Mouse (Mus musculus): ENCODE data around the gene D5Ertd579e. TPM values are rescaled to one million over a fixed set of nuclear protein-coding genes. Genes with fewer than 3 reads are reported as not detected.

Gene D5Ertd579e
- polyA plus RNA-seq, 1 experiment from 2014 or later: 25.7 TPM

DNA sequence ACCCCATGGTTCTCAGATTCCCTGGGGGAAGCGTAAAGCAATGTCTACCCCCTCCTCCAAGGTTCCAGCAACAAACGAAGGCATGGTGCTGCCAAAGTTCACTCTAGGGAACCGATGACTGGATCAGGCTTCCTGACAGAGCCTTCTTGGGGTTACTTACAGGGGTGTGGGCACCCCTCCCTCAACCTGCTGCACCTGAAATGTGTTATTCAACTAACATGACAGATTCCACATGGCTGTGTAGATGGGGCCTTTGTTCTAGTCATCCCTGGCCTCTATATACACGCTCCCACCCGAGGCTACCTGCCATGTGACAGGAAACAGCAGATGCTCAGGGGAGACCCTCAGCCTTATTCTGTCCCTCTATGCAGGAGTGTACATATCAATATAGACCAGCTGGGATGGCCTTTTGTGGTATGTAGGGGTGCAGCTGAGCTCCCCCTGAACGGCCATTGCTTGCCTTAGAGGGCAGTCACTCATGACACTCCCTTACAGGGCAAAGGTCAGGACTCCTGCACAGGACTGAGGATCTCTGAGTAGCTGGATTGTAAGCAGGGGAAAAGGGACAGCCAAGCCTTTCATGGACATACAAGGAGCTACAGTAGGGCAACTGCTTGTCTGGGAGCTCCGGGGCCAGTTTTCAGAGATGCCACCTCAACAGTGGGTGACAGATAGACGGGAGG is 32.7 kb upstream of the D5Ertd579e start:
- no peaks in the 10 kb centered on the region for H3K9me3 ChIP-seq
- 0 out of 2 replicates have a peak overlapping the region, but pooled peaks have one; percentile 19 for H3K27ac ChIP-seq (replicated peaks)
- H3K36me3 ChIP-seq (replicated peaks): no peaks in the 10 kb centered on the region
- H3K27me3 ChIP-seq (replicated peaks; ENCODE audit: low read depth, poor library complexity, severe bottlenecking): no peaks in the 10 kb centered on the region
- H3K4me3 ChIP-seq: no peak overlapping the region
- H3K4me1 ChIP-seq: peaks cover 28% of the 10 kb centered on the region
- 71% methylated on average over 8 of the region's 8 CpGs for whole genome bisulfite sequencing
- no peak for DNase-seq (ENCODE audit: low spot score)

DNA sequence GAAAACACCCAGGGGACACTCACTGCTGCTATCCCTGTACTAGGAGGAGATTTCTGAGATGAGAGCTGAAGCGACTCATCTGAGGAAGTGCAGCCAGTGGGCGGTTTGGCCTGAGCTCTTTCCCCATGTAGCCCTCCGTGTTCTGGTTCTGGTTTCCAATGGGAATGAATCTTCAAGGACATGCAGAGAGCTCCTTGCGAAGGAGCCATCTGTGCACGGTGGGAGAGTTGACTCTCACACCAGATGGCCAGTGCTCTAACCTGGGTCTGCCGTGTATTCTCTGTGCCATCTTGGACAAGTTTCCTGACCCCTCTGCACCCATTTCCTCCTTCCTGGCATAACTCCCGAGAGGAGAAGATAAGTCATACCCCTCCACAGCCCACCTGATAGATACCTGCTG is 32.0 kb upstream of the D5Ertd579e start:
- Histone ChIP-seq H3K4me3 (no peak overlapping the region), H3K4me1 (peaks cover 28% of the 10 kb centered on the region), H3K9me3 (no peaks in the 10 kb centered on the region), H3K36me3 (replicated peaks) (no peaks in the 10 kb centered on the region), H3K27ac (replicated peaks) (no peak overlapping the region), H3K27me3 (replicated peaks; ENCODE audit: low read depth, poor library complexity, severe bottlenecking) (no peaks in the 10 kb centered on the region)
- WGBS: 78% methylated on average over 7 of the region's 7 CpGs
- no peak for DNase-seq (ENCODE audit: low spot score)

DNA sequence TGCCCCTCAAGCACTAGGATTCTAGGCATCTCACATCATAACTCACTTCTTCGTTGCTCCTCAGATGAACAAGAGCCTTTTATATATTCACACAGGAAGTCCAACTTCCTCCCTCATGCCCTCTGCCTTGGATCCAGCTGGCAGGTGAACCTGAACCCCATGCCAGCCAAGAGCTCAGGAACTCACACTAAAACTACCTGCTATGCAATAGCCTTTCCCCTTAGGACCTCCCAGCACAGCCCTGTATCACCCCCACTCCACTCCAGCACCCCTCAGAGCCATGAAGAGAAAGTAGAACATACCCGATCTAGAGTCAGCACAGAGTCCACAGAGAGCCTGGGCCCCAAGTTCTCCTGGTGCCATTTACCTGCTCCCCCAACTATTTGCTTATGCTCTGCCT is 31.3 kb upstream of the D5Ertd579e start:
- WGBS: 63% methylated on average over 2 of the region's 2 CpGs
- H3K4me3 ChIP-seq: no peak overlapping the region
- H3K27ac ChIP-seq (replicated peaks): no peak overlapping the region
- no peaks in the 10 kb centered on the region for H3K36me3 ChIP-seq (replicated peaks)
- no peaks in the 10 kb centered on the region for H3K9me3 ChIP-seq
- no peak for DNase-seq (ENCODE audit: low spot score)
- peaks cover 28% of the 10 kb centered on the region for H3K4me1 ChIP-seq
- H3K27me3 ChIP-seq (replicated peaks; ENCODE audit: low read depth, poor library complexity, severe bottlenecking): no peaks in the 10 kb centered on the region

DNA sequence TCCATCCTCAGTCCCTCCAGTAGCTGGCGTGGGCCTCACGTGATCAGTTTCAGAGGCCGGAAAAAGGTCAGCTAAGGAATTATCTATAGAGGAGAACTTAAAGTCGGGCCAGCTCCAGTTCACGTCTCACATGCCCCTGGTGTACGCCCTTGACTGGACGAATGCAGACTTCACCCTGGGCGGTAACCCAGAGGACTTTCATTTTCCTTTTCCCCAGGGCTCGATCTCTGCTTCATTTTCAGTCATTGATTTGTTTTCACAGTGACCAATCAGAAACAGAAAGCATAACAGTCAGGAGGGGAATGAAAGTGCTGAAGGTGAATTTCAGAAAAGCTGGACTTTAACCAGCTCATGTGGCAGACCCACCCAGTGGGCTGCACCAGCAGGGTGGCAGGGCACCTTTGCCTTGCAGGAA is 30.6 kb upstream of the D5Ertd579e start:
- H3K27me3 ChIP-seq (replicated peaks; ENCODE audit: low read depth, poor library complexity, severe bottlenecking): no peaks in the 10 kb centered on the region
- no peak overlapping the region for H3K4me3 ChIP-seq
- H3K27ac ChIP-seq (replicated peaks): no peak overlapping the region
- no peaks in the 10 kb centered on the region for H3K36me3 ChIP-seq (replicated peaks)
- H3K4me1 ChIP-seq: peaks cover 23% of the 10 kb centered on the region
- DNase-seq (ENCODE audit: low spot score): no peak
- H3K9me3 ChIP-seq: no peaks in the 10 kb centered on the region
- WGBS: 65% methylated on average over 9 of the region's 9 CpGs

DNA sequence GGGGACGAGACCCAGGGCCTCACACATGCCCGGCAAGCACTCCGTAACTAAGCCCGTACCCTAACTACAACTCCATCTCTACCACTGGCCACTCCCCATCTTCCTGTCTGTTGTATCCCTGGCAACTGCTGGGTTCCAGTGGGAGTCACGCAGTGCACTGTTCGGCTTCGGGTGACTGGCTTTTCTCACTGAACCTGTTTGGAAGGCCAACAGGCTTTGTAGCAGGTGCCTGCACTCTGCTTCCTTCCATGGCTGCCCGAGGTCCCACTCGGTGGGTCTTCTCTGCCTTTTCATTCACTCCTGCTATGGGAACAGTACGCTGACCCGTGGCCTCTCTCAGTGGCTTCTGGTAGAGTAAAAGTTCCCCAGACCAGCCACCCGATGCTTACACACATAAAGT is 30.0 kb upstream of the D5Ertd579e start:
- WGBS: 71% methylated on average over 12 of the region's 12 CpGs

DNA sequence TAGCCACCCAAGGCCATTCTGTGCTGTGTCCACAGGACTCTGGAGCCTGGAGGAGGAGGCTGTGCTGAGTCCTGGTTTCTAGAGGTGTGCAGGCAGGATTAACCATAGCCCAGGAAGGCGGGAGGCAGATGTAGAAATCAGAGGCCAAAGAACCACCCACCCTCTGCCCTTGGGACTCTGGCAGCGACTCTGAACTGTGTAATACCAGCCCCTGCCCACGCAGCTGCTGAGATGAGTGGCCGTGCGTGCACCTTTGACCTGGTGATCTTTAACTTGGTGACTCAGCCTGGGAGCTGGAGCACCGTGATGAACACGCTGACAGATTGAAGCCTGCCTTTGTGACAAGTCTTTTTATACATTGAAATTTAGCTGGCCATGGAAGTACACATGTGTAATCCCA is 28.4 kb upstream of the D5Ertd579e start:
- Histone ChIP-seq H3K36me3 (replicated peaks) (no peaks in the 10 kb centered on the region), H3K4me1 (peaks cover 22% of the 10 kb centered on the region), H3K4me3 (no peak overlapping the region), H3K27ac (replicated peaks) (no peak overlapping the region), H3K27me3 (replicated peaks; ENCODE audit: low read depth, poor library complexity, severe bottlenecking) (no peaks in the 10 kb centered on the region), H3K9me3 (no peaks in the 10 kb centered on the region)
- WGBS: 72% methylated on average over 7 of the region's 7 CpGs
- no peak for DNase-seq (ENCODE audit: low spot score)

More for the DNA sequence above, 30.0 kb upstream of the D5Ertd579e start:
- Histone ChIP-seq H3K36me3 (replicated peaks) (no peaks in the 10 kb centered on the region), H3K4me3 (no peak overlapping the region), H3K9me3 (no peaks in the 10 kb centered on the region), H3K27me3 (replicated peaks; ENCODE audit: low read depth, poor library complexity, severe bottlenecking) (no peaks in the 10 kb centered on the region), H3K4me1 (peaks cover 23% of the 10 kb centered on the region), H3K27ac (replicated peaks) (no peak overlapping the region)
- DNase-seq (ENCODE audit: low spot score): peak; percentile 16

DNA sequence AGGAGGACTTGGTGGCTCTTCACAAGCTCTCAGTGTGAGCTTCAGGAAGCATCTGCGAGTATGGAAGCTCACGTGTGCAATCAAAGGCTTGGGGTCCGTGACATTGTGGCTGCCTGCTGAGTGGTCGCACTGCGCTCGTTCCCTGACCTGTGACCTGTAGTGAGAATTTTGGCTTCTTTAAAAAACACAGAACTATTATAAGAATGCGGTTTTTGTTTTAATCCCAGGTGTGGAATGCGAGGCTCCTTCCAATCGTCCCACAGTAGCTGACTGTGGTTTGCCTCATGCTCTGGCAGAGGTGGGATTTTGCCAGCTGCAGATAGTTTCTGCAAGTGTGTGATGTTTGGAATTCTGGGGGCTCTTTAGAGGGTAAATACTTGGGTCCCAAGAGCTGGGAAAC is 27.5 kb upstream of the D5Ertd579e start:
- no peaks in the 10 kb centered on the region for H3K9me3 ChIP-seq
- H3K36me3 ChIP-seq (replicated peaks): no peaks in the 10 kb centered on the region
- DNase-seq (ENCODE audit: low spot score): no peak
- H3K4me3 ChIP-seq: no peak overlapping the region
- WGBS: 67% methylated on average over 9 of the region's 9 CpGs
- no peak overlapping the region for H3K27ac ChIP-seq (replicated peaks)
- H3K4me1 ChIP-seq: peaks cover 13% of the 10 kb centered on the region
- H3K27me3 ChIP-seq (replicated peaks; ENCODE audit: low read depth, poor library complexity, severe bottlenecking): no peaks in the 10 kb centered on the region

DNA sequence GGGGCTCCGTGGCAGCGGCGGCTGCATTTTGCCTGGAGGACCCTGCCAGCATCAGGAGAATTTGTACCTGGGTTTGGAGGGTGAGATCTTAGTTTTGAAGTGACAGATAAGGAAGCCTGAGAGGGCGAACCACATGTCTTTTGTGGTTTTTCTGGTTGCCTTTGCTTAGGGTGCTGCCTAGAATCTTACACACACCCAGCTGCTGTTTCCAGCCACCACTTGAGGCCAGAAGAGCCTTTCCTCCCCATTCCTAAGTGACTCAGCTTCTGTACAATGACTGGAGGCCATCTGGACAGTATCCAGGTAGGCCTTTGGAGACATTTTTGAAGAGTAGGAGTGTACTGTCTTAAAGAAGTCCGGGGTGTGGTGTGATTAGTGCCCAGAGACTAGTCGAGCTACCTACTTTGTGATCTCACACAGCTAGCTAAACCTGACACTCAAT is 26.6 kb upstream of the D5Ertd579e start:
- H3K36me3 ChIP-seq (replicated peaks): no peaks in the 10 kb centered on the region
- no peaks in the 10 kb centered on the region for H3K9me3 ChIP-seq
- WGBS: 80% methylated on average over 6 of the region's 6 CpGs
- H3K27ac ChIP-seq (replicated peaks): no peak overlapping the region; the same call in 1 of the 2 replicates
- peaks cover 12% of the 10 kb centered on the region for H3K4me1 ChIP-seq
- DNase-seq (ENCODE audit: low spot score): no peak
- no peak overlapping the region for H3K4me3 ChIP-seq
- no peaks in the 10 kb centered on the region for H3K27me3 ChIP-seq (replicated peaks; ENCODE audit: low read depth, poor library complexity, severe bottlenecking)

DNA sequence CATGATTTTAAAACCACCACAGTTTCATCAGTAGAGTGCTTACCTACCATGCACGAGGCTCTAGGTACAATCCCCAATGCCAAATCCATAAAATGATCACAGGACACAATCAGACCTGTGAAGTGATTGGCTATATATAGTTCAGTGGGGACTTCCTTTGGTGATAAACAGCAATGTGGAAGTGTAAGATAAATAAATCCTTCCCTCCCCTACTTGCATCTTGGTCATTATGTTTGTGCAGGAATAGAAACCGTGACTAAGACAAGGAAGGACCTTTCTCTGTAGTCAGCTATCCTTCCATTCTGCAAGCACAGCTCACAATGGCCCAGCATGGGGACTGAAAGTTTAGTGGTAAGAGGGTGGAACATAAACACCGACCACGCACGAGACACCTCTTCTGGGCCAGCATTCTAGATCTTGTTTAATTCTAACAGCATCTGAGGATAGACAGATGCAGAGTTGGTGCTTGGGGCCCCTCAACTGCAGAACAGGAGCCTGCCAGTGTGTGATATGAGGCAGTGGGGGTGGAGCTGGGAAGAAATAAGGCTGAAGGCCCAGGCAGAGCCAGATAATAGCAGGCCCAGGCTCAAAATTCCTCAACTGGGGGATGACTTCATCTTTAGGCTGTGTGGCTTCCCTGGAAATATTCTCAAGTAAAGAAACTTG is 25.0 kb upstream of the D5Ertd579e start:
- no peaks in the 10 kb centered on the region for H3K27me3 ChIP-seq (replicated peaks; ENCODE audit: low read depth, poor library complexity, severe bottlenecking)
- WGBS: 84% methylated on average over 5 of the region's 5 CpGs

DNA sequence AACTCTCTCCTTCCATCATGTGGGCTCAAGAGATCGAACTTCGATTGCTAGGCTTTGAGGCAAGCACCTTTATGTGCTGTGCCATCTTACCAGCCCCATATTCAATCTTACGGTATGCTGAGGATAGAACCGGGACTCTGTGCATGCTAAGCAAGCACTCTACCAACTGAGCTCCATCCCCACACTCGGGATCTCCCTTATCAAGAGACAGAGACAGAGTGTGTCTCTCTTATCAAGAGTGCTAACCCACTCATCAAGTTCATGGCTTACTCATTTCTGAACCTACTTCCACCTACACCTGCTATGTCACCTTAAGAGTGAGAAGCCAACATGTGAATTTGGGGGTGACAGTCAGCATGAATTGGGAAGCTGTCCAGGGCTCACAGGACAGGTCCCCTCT is 24.4 kb upstream of the D5Ertd579e start:
- no peak overlapping the region for H3K27ac ChIP-seq (replicated peaks)
- 88% methylated on average over 5 of the region's 5 CpGs for WGBS

More for the DNA sequence above, 25.0 kb upstream of the D5Ertd579e start:
- Histone ChIP-seq H3K36me3 (replicated peaks) (no peaks in the 10 kb centered on the region), H3K9me3 (no peaks in the 10 kb centered on the region), H3K27ac (replicated peaks) (no peak overlapping the region), H3K4me3 (no peak overlapping the region), H3K4me1 (peaks cover 5% of the 10 kb centered on the region)
- no peak for DNase-seq (ENCODE audit: low spot score)

DNA sequence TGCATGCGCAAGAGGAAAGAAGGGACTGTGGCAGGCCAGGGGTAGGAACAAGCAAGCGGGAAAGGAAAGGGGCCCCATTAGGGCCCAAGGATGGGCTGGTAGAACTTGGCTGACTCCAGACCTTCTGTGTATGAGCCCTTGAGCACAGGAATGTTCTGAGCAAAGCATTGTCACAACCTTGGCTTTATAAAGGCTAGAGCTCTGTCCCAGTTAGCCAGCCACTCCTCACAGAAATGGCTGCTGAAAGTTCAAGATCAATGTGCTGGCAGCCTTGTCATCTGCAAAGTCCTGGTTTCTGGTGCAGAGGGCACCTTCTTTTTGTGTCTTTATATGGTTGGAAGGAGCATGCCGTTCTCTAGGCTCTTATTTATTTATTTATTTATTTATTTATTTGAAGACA is 23.8 kb upstream of the D5Ertd579e start:
- H3K36me3 ChIP-seq (replicated peaks): no peaks in the 10 kb centered on the region
- 89% methylated on average over 3 of the region's 3 CpGs for WGBS
- H3K27ac ChIP-seq (replicated peaks): no peak overlapping the region
- no peaks in the 10 kb centered on the region for H3K27me3 ChIP-seq (replicated peaks; ENCODE audit: low read depth, poor library complexity, severe bottlenecking)
- DNase-seq (ENCODE audit: low spot score): no peak
- no peak overlapping the region for H3K4me3 ChIP-seq
- no peaks in the 10 kb centered on the region for H3K9me3 ChIP-seq
- 0 out of 2 replicates have a peak, but pooled peaks cover 4% of the 10 kb centered on the region for H3K4me1 ChIP-seq

More for the DNA sequence above, 24.4 kb upstream of the D5Ertd579e start:
- H3K4me1 ChIP-seq: 0 out of 2 replicates have a peak, but pooled peaks cover 4% of the 10 kb centered on the region
- H3K36me3 ChIP-seq (replicated peaks): no peaks in the 10 kb centered on the region
- no peak overlapping the region for H3K4me3 ChIP-seq
- H3K9me3 ChIP-seq: no peaks in the 10 kb centered on the region
- DNase-seq (ENCODE audit: low spot score): no peak
- H3K27me3 ChIP-seq (replicated peaks; ENCODE audit: low read depth, poor library complexity, severe bottlenecking): no peaks in the 10 kb centered on the region

DNA sequence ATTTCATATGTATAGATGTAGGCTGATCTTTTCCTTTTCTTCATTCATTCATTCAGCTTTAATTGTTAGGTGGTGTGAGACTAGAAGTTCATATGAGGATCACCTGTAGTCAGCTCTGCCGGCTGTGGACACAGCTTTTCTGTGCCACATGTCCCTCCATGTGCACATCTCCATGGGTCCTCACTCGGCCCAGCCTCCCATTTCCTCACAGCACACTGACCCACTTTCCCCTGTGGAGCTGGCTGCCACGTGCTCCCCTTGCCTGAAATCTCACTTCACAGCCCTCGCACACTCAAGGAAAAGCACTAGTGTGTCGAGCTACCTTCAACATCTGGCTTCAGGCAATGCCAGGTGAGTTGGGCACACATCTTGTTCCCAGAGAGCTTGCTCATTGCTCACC is 23.3 kb upstream of the D5Ertd579e start:
- DNase-seq (ENCODE audit: low spot score): no peak
- Histone ChIP-seq H3K4me1 (0 out of 2 replicates have a peak, but pooled peaks cover 2% of the 10 kb centered on the region), H3K36me3 (replicated peaks) (no peaks in the 10 kb centered on the region), H3K4me3 (no peak overlapping the region), H3K27ac (replicated peaks) (no peak overlapping the region), H3K9me3 (no peaks in the 10 kb centered on the region), H3K27me3 (replicated peaks; ENCODE audit: low read depth, poor library complexity, severe bottlenecking) (no peaks in the 10 kb centered on the region)
- 84% methylated on average over 5 of the region's 5 CpGs for WGBS

DNA sequence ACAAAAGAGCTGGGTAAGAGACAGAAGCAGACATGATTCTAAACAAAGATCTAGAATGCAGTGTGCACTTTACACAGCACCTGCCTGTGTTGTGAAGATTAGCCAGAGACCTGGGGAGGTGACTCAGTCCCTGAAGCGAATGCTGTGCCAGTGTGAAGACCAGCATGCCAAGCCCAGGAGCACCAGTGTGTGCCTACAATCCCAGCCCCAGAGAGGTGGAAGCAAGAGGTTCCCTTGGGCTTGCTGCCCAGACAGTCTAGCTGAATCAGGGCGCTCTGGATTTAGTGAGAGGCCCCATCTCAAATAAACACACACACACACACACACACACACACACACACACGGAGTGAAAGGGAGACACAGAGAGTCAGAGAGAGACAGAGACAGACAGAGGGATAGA is 22.1 kb upstream of the D5Ertd579e start:
- 74% methylated on average over 3 of the region's 3 CpGs for WGBS
- Histone ChIP-seq H3K36me3 (replicated peaks) (no peaks in the 10 kb centered on the region), H3K4me3 (no peak overlapping the region), H3K27me3 (replicated peaks; ENCODE audit: low read depth, poor library complexity, severe bottlenecking) (no peaks in the 10 kb centered on the region), H3K27ac (replicated peaks) (no peak overlapping the region), H3K9me3 (no peaks in the 10 kb centered on the region), H3K4me1 (peaks cover 9% of the 10 kb centered on the region)
- DNase-seq (ENCODE audit: low spot score): no peak

Data from embryonic facial prominence, embryonic 10.5 days (tissue).